Mouse (Mus musculus): ENCODE data around the gene Setd5. TPM values are rescaled to one million over a fixed set of nuclear protein-coding genes. Genes with fewer than 3 reads are reported as not detected.
A peak's percentile ranks its signal among the peaks of the same experiment; 100 is the strongest.

Gene Setd5
- polyA plus RNA-seq, 2 experiments, result 11.8 to 14.1 TPM

DNA sequence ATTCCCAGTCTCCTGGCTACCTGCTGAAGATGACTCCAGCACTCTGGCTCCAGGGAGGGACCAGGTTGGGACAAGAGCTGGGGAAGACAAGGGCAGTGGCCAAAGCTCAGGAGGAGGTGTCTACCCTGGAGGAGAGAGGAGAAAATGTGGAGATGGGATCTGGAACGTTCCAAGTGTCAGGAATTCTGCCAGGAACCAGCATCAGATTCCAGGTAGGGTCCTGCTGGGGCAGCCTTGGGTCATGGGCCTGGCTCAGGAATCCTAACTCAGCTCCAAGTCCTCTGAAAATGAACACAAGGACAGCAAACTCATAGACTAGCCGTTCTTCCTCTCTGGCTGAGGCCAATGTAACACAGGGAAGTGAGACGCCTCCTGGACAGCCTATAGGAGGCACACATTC, 92.7 kb downstream of the Setd5 start:
- TF ChIP-seq CTCF (IDR thresholded peaks at IDR 0.05; ENCODE audit: low read depth) (no peak), EP300 (IDR thresholded peaks at IDR 0.05; ENCODE audit: low read depth) (no peak)
- no peak for ATAC-seq (ENCODE audit: insufficient read depth)
- Histone ChIP-seq H3K9me3 (ENCODE audit: control insufficient read depth, low read length) (no peaks in the 10 kb centered on the region), H3K36me3 (replicated peaks; ENCODE audit: control insufficient read depth, insufficient read depth, low read depth) (no peaks in the 10 kb centered on the region), H3K9ac (replicated peaks) (no peak overlapping the region), H3K4me2 (ENCODE audit: low read depth) (no peak overlapping the region), H3K4me1 (replicated peaks; ENCODE audit: control insufficient read depth in 2 of 2, insufficient read depth in 2 of 2, low read length in 1 of 2) (no peaks in the 10 kb centered on the region), H3K27me3 (ENCODE audit: control insufficient read depth, insufficient read depth, low read length) (no peaks in the 10 kb centered on the region), H3K4me3 (ENCODE audit: insufficient read depth in 1 of 2, low read depth in 2 of 2, low read length in 2 of 2) (no peak overlapping the region), H3K27ac (no peak overlapping the region)
- no peak for DNase-seq (ENCODE audit: low read depth in 3 of 3, low spot score in 3 of 3)
- WGBS (ENCODE audit: insufficient replicate concordance), result 47% methylated on average over 3 of the region's 3 CpGs

DNA sequence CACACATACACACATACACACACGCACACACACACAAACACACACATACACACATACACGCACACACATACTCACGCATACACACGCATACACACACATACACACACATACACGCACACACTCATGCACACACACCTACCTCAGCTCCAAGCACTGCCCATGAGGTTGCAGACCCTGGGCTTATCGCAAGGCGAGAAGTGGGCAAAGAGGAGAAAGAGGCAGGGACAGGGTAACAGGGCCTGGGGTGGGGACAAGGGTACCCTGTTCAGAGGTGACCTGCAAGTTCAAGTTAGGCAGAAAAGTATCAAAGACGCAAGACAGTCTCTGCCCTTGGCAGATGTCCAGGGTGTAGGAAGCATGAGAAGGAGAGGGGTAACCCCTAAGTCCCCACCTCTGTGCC, 93.5 kb downstream of the Setd5 start:
- no peaks in the 10 kb centered on the region for H3K27me3 ChIP-seq (ENCODE audit: control insufficient read depth, insufficient read depth, low read length)
- H3K9ac ChIP-seq (replicated peaks), result no peak overlapping the region
- DNase-seq (ENCODE audit: low read depth in 3 of 3, low spot score in 3 of 3) (no peak), ATAC-seq (ENCODE audit: insufficient read depth) (no peak)
- H3K27ac ChIP-seq, result no peak overlapping the region
- no peak overlapping the region for H3K4me3 ChIP-seq (ENCODE audit: insufficient read depth in 1 of 2, low read depth in 2 of 2, low read length in 2 of 2)
- H3K36me3 ChIP-seq (replicated peaks; ENCODE audit: control insufficient read depth, insufficient read depth, low read depth), result no peaks in the 10 kb centered on the region
- H3K9me3 ChIP-seq (ENCODE audit: control insufficient read depth, low read length), result no peaks in the 10 kb centered on the region
- H3K4me2 ChIP-seq (ENCODE audit: low read depth), result no peak overlapping the region
- WGBS (ENCODE audit: insufficient replicate concordance), result 76% methylated on average over 8 of the region's 8 CpGs
- no peaks in the 10 kb centered on the region for H3K4me1 ChIP-seq (replicated peaks; ENCODE audit: control insufficient read depth in 2 of 2, insufficient read depth in 2 of 2, low read length in 1 of 2)
- TF ChIP-seq EP300 (IDR thresholded peaks at IDR 0.05; ENCODE audit: low read depth) (no peak), CTCF (IDR thresholded peaks at IDR 0.05; ENCODE audit: low read depth) (no peak)

- Histone ChIP-seq H3K27ac (no peak overlapping the region), H3K4me1 (replicated peaks; ENCODE audit: control insufficient read depth in 2 of 2, insufficient read depth in 2 of 2, low read length in 1 of 2) (no peaks in the 10 kb centered on the region)
- no peak for ATAC-seq (ENCODE audit: insufficient read depth)
These were observed 94.8 kb downstream of the Setd5 start for GRCm38 (mm10) chr6:113172011-113172410.

GRCm38 (mm10) chr6:113172568-113172967, 95.4 kb downstream of the Setd5 start:
- no peaks in the 10 kb centered on the region for H3K9me3 ChIP-seq (ENCODE audit: control insufficient read depth, low read length)
- no peak overlapping the region for H3K4me2 ChIP-seq (ENCODE audit: low read depth)
- no peak overlapping the region for H3K9ac ChIP-seq (replicated peaks)
- no peaks in the 10 kb centered on the region for H3K27me3 ChIP-seq (ENCODE audit: control insufficient read depth, insufficient read depth, low read length)
- no peaks in the 10 kb centered on the region for H3K36me3 ChIP-seq (replicated peaks; ENCODE audit: control insufficient read depth, insufficient read depth, low read depth)
- H3K4me3 ChIP-seq (ENCODE audit: insufficient read depth in 1 of 2, low read depth in 2 of 2, low read length in 2 of 2), result no peak overlapping the region
- H3K4me1 ChIP-seq (replicated peaks; ENCODE audit: control insufficient read depth in 2 of 2, insufficient read depth in 2 of 2, low read length in 1 of 2), result no peaks in the 10 kb centered on the region
- H3K27ac ChIP-seq, result no peak overlapping the region
- DNase-seq (ENCODE audit: low read depth in 3 of 3, low spot score in 3 of 3) (peak; percentile 23 to 33 (median 27)), ATAC-seq (ENCODE audit: insufficient read depth) (no peak)
- 41% methylated on average over 1 of the region's 1 CpGs for WGBS (ENCODE audit: insufficient replicate concordance)
- TF ChIP-seq EP300 (IDR thresholded peaks at IDR 0.05; ENCODE audit: low read depth), result no peak
- peak; percentile 82 for TF ChIP-seq CTCF (IDR thresholded peaks at IDR 0.05; ENCODE audit: low read depth)

More at GRCm38 (mm10) chr6:113172011-113172410, 94.8 kb downstream of the Setd5 start:
- Histone ChIP-seq H3K4me2 (ENCODE audit: low read depth) (no peak overlapping the region), H3K36me3 (replicated peaks; ENCODE audit: control insufficient read depth, insufficient read depth, low read depth) (no peaks in the 10 kb centered on the region), H3K9me3 (ENCODE audit: control insufficient read depth, low read length) (no peaks in the 10 kb centered on the region), H3K9ac (replicated peaks) (no peak overlapping the region), H3K27me3 (ENCODE audit: control insufficient read depth, insufficient read depth, low read length) (no peaks in the 10 kb centered on the region), H3K4me3 (ENCODE audit: insufficient read depth in 1 of 2, low read depth in 2 of 2, low read length in 2 of 2) (no peak overlapping the region)
- TF ChIP-seq CTCF (IDR thresholded peaks at IDR 0.05; ENCODE audit: low read depth) (no peak), EP300 (IDR thresholded peaks at IDR 0.05; ENCODE audit: low read depth) (no peak)
- DNase-seq (ENCODE audit: low read depth in 3 of 3, low spot score in 3 of 3), result no peak

DNA sequence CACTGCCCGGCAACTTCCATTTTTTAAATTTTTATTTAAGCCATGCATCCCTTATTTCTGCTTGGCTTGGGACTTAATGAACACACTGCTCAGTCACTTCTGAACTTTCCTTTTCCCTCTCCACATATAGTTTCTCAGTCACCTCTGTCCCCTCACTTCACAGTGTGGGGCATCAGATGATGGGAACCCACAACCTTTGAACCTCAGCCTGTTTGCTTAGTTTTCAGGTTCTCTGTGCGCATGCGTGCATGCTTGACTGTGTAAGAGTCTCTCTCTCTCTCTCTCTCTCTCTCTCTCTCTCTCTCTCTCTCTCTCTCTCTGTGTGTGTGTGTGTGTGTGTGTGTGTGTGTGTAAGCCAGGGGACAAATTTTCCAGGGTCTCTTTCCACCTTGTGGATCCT, 98.3 kb downstream of the Setd5 start:
- H3K27me3 ChIP-seq (ENCODE audit: control insufficient read depth, insufficient read depth, low read length), result no peaks in the 10 kb centered on the region
- no peaks in the 10 kb centered on the region for H3K9me3 ChIP-seq (ENCODE audit: control insufficient read depth, low read length)
- H3K36me3 ChIP-seq (replicated peaks; ENCODE audit: control insufficient read depth, insufficient read depth, low read depth), result no peaks in the 10 kb centered on the region
- WGBS (ENCODE audit: insufficient replicate concordance), result 77% methylated on average over 3 of the region's 3 CpGs
- DNase-seq (ENCODE audit: low read depth in 3 of 3, low spot score in 3 of 3) (peak in 2 of 3 experiments; percentile 17 to 19), ATAC-seq (ENCODE audit: insufficient read depth) (no peak)
- TF ChIP-seq CTCF (IDR thresholded peaks at IDR 0.05; ENCODE audit: low read depth) (no peak), EP300 (IDR thresholded peaks at IDR 0.05; ENCODE audit: low read depth) (no peak)
- no peak overlapping the region for H3K27ac ChIP-seq
- H3K4me2 ChIP-seq (ENCODE audit: low read depth), result no peak overlapping the region
- H3K4me3 ChIP-seq (ENCODE audit: insufficient read depth in 1 of 2, low read depth in 2 of 2, low read length in 2 of 2), result no peak overlapping the region
- H3K4me1 ChIP-seq (replicated peaks; ENCODE audit: control insufficient read depth in 2 of 2, insufficient read depth in 2 of 2, low read length in 1 of 2), result no peaks in the 10 kb centered on the region
- H3K9ac ChIP-seq (replicated peaks), result no peak overlapping the region

Data from liver, embryonic 14.5 days (tissue).